In the genomic region with DNA sequence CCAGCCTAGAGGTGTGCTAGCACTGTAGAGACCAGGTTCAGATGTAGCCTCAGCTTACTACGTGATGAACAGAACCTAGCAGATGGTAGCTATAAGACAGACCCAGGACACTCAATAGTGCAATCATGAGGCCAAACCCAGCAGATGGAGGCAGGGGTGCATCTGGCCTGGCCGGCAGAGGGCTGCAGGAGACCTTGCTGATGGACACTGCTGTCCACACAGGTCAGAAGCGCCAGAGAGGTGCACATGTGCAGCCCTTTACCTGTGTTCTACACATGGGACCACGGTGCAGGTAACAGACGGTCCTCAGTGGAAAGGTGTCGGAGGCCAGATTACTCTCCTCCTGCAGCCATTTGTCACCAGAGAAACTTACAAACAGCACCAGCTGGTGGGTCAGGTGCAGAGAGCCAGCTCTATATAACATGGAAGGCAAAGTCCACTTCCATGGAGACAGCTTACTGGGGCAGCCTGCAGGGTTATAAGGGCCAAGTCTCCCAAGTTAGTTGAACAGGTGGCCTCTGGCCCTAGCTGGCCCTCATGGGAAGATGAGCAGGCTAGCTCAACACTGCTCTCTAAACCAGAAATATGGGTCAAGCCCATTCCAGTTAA, we compare ENCODE assay signal across 10 mouse cellular contexts. TPM values are rescaled to one million over a fixed set of nuclear protein-coding genes. Genes with fewer than 3 reads are reported as not detected.
DNase-seq lines count a peak whose midpoint lies in the region; ATAC-seq lines count a peak whose summit lies in the region.
"Had no signal": no experiment of that assay in that cellular context is flagged by ENCODE, and none has a peak within 500 bp of the region (broad histone marks: within the 10 kb centered on the region; RNA-seq: fewer than 3 reads in every experiment).

No protein-coding gene starts in this region.

- peak; percentile 44 for DNase-seq in kidney, adult 18-20 months
- DNase-seq in cerebellum, adult 9-11 months, result peak; percentile 78
- no peak for DNase-seq in thymus, postnatal 36 days
- DNase-seq: lung, postnatal 36 days had no signal

- H3K36me3 ChIP-seq in kidney, embryonic 14.5 days (ENCODE audit: control insufficient read depth, insufficient read depth, low read length), result peaks cover 15% of the 10 kb centered on the region
- H3K36me3 ChIP-seq in kidney, embryonic 15.5 days, result peaks cover 47% of the 10 kb centered on the region
- 0 out of 2 replicates have a peak, but pooled peaks cover 3% of the 10 kb centered on the region for H3K36me3 ChIP-seq in stomach, embryonic 15.5 days

- no peak overlapping the region for H3K9ac ChIP-seq in kidney, embryonic 14.5 days (ENCODE audit: low read depth, low read length)
- no peak overlapping the region for H3K9ac ChIP-seq in kidney, embryonic 15.5 days
- H3K9ac ChIP-seq in stomach, embryonic 15.5 days, result no peak overlapping the region
- H3K9ac ChIP-seq: limb, embryonic 12.5 days had no signal

- H3K4me2 ChIP-seq in kidney, embryonic 14.5 days (replicated peaks; ENCODE audit: low read depth, low read length), result no peak overlapping the region
- no peak overlapping the region for H3K4me2 ChIP-seq in kidney, embryonic 15.5 days
- no peak overlapping the region for H3K4me2 ChIP-seq in stomach, embryonic 15.5 days
- H3K4me2 ChIP-seq: limb, embryonic 12.5 days had no signal

- H3K4me3 ChIP-seq in kidney, embryonic 14.5 days (ENCODE audit: low read length), result no peak overlapping the region
- H3K4me3 ChIP-seq in kidney, embryonic 15.5 days (replicated peaks), result no peak overlapping the region
- no peak overlapping the region for H3K4me3 ChIP-seq in stomach, embryonic 15.5 days (replicated peaks)
- H3K4me3 ChIP-seq: limb, embryonic 12.5 days had no signal

- ATAC-seq in kidney, embryonic 14.5 days (ENCODE audit: low FRiP score, low TSS enrichment), result no peak
- 0 out of 2 replicates have a peak, but pooled peaks have one; percentile 26 for ATAC-seq in kidney, embryonic 15.5 days (replicated peaks; ENCODE audit: low FRiP score)
- peak; percentile 47 for ATAC-seq in stomach, embryonic 15.5 days (ENCODE audit: insufficient read depth, low FRiP score, low read depth)
- no peak for ATAC-seq in erythroblast, adult 5-6 weeks (replicated peaks; ENCODE audit: low FRiP score, poor library complexity, severe bottlenecking)
- ATAC-seq: Patski had no signal

- H3K27ac ChIP-seq in kidney, embryonic 14.5 days (ENCODE audit: low read depth, low read length), result no peak overlapping the region
- no peak overlapping the region for H3K27ac ChIP-seq in kidney, embryonic 15.5 days
- H3K27ac ChIP-seq in stomach, embryonic 15.5 days, result no peak overlapping the region; the same call in 1 of the 2 replicates
- H3K27ac ChIP-seq: limb, embryonic 12.5 days had no signal

- no peaks in the 10 kb centered on the region for H3K27me3 ChIP-seq in kidney, embryonic 14.5 days (ENCODE audit: control insufficient read depth, insufficient read depth, low read length)
- H3K27me3 ChIP-seq in kidney, embryonic 15.5 days, result no peaks in the 10 kb centered on the region
- H3K27me3 ChIP-seq in stomach, embryonic 15.5 days (replicated peaks), result no peaks in the 10 kb centered on the region
- H3K27me3 ChIP-seq: limb, embryonic 12.5 days; Patski had no signal

- no peaks in the 10 kb centered on the region for H3K9me3 ChIP-seq in kidney, embryonic 14.5 days (ENCODE audit: control insufficient read depth, low read length)
- H3K9me3 ChIP-seq in kidney, embryonic 15.5 days (replicated peaks), result no peaks in the 10 kb centered on the region
- H3K9me3 ChIP-seq in stomach, embryonic 15.5 days, result no peaks in the 10 kb centered on the region
- H3K9me3 ChIP-seq: limb, embryonic 12.5 days had no signal

- H3K4me1 ChIP-seq in kidney, embryonic 14.5 days (ENCODE audit: control insufficient read depth, insufficient read depth, low read length), result peaks cover 13% of the 10 kb centered on the region; the same call in 1 of the 2 replicates
- peaks cover 42% of the 10 kb centered on the region for H3K4me1 ChIP-seq in kidney, embryonic 15.5 days
- no peaks in the 10 kb centered on the region for H3K4me1 ChIP-seq in stomach, embryonic 15.5 days

- WGBS in kidney, embryonic 14.5 days, result 84% methylated on average over 6 of the region's 6 CpGs
- WGBS in kidney, embryonic 15.5 days, result 81% methylated on average over 6 of the region's 6 CpGs
- WGBS in stomach, embryonic 15.5 days, result 85% methylated on average over 6 of the region's 6 CpGs

RNA-seq across cellular contexts. Expression of gene Agpat3, which starts 27.6 kb away (rescaled TPM):
- polyA plus RNA-seq in kidney, embryonic 14.5 days (2014; fragmentation: Nextera tagmentation; extraction: Ambion mirVana), result 66.4 and 84.7 TPM in 2 replicates
- polyA plus RNA-seq in kidney, embryonic 15.5 days (2015; fragmentation: Nextera tagmentation; extraction: Ambion mirVana), result 84.9 and 88.7 TPM in 2 replicates
- polyA plus RNA-seq in stomach, embryonic 15.5 days (2015; fragmentation: Nextera tagmentation; extraction: Ambion mirVana), result 60.7 and 68.0 TPM in 2 replicates
- total RNA-seq in erythroblast, adult 5-6 weeks (2015; ENCODE audit: low replicate concordance), result 3.3 and 5.8 TPM in 2 replicates
- total RNA-seq in erythroblast, adult 5-6 weeks (2017; ENCODE audit: low replicate concordance), result 2.6 and 3.2 TPM in 2 replicates

Comparison
In these comparisons a context has a peak if more than half of its experiments do, and no peak if none do; other contexts are left out.
1. ATAC-seq: peak in kidney, embryonic 15.5 days (single experiment) and stomach, embryonic 15.5 days (single experiment); none in kidney, embryonic 14.5 days (single experiment) and erythroblast, adult 5-6 weeks (single experiment).
2. DNase-seq: peak in kidney, adult 18-20 months (single experiment) and cerebellum, adult 9-11 months (single experiment); none in thymus, postnatal 36 days (0 of 2).